Mouse (Mus musculus) c-Kit-negative CD71-positive TER-119-positive erythroid progenitor cells, embryonic 14.5 days (primary cell): Measurements from ENCODE around the gene Slc45a3.

Experiments
- DNase-seq: peaks from one replicate; pipeline ENCODE4 v3.0.0-alpha.2; 2013; ENCODE audit warnings: low read depth, low spot score

Gene Slc45a3

DNA sequence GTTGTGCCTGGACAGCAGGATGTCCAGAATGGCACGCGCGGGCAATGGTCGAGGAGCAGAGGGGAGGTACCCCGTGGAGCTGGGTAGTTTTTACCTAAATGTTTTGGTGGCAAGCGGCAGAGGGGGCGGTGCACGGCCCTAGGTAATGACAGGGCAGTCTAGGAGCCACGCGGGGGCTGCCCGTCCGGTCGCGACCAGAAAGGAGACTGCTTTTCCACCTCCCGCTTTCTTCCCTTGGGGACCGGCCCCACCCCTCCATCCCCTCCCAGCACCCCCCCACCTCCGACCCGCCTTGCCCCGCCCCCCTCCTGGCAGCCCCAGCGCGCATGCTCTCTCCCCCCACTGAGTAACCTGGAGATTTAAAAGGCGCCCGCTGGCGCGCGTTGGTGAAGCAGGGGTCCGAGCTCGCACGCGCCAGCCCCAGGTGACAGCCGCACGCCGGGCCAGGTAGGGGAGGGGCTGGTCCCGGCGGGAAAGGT is at the start of gene Slc45a3:
Gene Slc45a3 (plus strand): TSS at position 362 of the 479 bp plus-strand sequence.
- DNase-seq, result no peak

DNA sequence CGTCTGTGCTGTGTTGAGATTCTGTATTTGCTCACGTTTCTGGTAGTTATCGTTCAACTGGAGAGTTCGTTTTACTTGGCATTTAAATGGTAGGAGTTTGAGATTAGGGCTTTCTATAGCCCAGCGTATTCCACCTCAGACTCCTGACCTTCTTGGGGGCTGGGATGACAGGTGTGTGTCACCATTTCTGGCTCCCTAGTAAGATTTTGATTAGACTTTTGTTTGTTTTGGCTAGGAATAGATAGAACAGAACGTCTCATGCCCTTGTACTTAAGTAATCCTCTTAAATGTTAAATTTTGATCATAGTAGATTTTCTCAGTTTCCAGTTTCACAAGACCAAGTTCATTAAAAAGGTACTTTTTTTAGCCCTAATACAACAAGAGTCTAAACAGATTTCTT is 45.1 kb upstream of the Slc45a3 start:
- no peak for DNase-seq

DNA sequence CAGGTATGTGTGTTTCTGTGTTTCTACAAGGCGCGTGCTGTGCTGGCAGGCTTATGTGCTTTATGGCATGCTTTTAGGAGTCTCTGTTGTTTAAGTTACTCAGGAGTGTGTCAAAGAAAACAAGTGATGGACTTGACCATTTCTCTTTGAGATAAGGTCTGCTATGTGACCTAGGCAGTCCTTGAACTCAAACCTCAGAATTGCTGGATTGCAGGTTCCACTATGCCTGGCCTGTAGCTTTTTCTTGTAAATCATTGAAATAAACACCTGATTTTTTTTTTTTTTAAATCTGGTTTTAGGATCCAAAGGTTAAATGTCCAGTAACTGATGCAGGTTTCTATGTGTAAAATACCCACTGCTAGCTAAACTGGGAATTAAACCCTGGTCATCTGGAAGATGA is 43.7 kb upstream of the Slc45a3 start:
- DNase-seq, result no peak

DNA sequence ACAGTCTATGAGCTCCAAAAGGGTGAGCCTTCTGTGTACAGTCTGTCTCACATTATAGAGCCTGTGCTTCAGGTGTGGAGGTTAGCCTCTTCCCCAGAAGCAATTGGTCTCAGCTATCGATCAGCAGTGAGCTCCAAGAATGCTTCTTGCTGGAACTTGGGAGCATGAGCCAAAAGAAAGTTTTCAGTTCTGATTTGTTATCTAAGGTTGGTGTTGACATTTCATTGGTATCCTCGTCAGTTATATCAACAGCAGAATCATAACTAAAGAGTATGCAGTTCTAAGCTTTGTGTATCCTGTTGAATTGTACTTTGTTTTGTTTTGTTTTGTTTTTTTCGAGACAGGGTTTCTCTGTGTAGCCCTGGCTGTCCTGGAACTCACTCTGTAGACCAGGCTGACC is 40.7 kb upstream of the Slc45a3 start:
- DNase-seq, result no peak

DNA sequence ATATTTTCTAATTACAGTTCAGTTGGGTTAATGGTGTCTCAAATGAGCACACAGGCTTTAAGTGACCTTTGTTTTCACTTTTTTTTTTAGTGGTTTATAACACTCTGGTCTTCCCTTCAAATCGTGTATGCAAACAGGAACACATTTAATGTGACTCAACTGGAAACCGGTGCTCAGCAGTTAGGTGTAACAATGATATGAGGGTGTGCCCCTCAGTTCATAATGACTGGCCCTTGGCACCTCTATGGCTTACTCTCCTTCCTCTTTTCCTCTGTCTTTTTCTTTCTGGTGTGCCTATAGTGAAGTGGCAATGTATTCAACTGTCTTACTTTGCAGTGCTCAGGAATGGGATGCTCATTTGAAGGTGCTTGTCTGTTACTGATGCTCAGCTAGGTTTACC is 29.3 kb upstream of the Slc45a3 start:
- DNase-seq, result no peak

DNA sequence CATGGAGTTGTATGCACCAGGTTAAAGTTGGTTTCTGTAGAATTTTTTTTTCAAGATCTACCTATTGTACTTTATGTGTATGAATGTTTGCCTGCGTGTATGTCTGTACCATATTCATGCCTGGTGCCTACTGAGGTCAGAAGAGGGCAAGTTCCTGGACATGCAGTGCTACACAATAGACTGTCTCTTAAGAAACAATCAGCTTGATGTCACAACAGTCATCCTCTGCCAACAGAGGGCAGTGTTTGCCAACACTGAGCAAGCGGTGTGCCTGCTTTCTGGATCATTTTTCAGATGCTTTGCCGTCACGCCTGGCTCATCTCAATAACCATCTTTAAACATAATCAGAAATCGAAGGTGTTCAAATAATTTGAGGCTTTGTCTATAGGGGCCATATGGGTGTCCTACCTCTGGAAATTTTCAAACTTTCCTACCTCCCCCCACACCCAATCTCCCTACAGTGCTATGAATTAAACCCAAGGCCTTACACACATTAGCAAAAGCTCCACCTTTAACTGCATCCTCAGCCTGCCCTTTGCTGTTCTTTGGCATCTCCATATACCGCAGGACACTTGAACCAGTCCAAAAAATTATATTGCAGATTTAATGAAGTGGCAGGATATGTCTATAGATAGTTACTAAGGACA is 25.0 kb upstream of the Slc45a3 start:
- no peak for DNase-seq

DNA sequence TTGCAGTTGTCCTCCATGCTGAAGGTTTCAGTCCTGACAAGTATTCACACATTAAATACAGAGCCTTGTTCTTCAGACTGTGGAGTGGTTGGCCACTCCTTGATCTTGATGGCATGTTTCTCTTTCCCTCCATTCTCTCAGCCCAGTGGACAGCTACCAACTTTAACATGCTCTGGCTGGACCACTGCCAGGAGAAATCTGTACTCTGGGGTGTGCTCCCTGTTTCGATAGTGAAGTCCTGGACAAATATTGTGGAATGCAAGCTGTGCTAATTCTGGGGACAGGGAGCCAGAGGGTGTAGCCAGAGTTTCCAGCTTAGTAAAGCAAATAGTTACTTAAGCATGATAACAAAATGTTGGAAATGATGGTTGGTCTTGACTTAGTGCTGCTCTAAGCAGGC is 24.0 kb upstream of the Slc45a3 start:
- DNase-seq, result no peak

DNA sequence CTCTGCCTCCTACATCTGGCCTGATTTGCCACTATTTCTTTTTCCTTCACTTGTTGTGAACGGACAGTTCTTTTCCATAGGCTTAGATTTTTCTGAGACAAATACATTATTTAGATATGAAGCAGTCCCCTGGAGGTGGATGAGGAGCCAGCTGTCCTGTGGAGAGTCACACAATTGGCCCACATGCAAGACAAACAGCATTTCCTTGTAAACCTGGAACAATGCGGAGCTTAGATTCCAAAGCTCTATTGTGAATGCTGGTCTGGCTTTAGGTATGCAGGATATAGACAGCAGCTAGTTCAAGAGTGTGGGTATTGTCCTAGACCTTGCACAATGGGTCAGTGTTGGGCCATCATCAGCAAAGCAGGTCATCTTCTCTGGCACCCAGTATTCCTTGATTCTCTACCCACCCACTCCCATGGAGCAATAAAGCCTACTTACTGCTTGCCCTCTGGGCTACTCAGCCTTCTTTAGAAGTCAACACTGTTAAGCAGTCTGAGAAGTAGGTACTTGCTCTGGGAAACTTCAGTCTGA is 22.0 kb upstream of the Slc45a3 start:
- DNase-seq, result no peak

DNA sequence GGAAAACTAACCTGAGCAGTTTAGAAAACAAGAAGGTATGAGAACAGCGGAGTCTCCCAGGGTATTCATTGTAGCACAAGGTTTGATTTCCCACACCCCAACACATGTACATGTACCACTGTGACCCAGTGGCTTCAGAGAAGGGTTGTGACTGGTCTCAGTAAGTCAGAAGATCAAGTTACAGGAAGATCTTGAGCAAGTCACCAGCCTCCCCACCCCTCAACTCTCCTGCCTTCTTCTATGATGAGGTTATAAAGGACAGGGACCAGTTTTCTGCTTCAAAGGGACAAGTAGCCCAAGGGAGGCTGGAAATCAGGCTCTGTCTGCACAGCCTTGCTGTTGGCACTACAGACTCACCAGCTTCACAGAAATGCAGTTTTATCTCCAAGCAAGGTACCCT is 21.3 kb upstream of the Slc45a3 start:
- no peak for DNase-seq

DNA sequence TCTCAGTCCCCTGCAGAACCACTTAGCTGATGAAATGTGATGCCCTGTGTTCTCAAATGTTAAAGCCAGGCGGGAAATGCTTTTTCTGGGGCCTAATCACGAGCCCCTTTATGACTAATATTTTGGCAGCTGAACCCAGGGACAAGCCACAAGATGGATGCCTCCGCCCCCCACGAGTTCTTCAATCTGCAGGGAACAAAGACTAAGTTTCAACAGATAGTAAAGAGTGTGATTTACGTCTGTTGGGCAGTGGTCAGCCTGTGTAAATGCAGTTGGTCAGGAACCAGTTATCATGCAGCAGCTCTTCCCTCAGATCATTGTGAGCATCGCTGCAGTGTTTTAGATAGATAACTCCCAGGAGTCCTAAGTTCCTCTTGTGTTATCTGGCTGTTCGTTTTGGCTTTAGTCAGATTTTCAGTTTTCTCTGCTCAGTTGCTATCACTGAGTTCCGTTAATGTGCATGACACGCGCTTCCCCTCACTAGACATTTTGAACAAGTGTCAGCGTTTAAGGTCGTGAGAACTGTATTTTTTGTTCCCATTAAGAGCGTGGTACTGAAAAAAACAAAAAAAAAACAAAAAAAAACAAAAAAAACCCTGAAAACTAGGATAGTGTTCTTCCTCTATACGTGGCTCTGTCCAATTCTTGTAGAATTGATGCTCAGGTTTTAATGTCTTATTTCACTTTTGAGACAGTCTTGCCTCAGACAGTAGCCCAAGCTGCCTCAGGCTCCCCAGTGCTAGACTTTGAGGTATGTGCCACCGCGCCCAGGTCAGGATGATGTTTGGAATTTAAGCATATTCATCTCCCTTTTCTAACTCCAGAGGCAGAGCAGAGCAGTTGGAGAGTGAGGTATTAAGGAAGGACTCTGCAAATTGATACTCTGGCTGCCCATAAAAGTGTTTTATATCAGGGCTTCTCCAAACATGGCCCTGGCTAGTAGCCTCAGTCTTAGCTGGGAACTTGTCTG is 19.9 kb upstream of the Slc45a3 start:
- no peak for DNase-seq

DNA sequence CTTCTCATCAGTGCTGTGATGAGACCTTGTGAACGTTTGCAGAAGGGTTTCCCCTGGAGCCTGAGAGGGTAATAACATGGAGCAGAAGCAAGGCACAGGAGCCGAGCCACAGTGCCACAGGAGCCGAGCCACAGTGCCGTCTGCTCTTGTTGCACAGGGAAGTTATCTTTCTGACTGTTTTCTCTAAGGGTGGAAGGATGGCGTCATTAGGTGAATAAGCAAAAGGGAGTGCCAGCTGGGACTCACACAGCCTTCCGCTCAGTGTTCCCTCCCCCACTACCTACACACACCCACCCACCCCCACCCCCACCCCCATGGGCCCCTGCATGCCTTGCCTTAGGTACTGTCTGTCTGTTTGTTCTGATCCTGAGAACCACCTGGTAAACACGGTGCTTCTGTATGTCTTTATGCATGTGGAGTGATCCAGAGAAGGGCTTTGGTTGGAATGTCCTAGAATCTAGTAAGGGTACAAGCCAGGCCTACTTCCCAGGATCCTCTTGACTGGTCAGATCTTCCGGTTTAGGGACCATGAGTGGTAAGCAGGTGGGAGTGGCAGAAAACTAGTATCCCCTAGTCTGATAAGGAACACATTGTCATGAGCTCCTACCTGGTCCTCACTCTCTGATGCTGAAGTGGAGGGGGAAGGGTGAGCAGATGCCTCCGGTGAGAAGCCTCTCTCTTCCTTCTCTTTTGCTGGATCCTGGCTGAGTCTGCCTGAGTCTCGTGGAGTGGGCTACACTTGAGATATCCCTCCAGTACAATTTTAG is 16.9 kb upstream of the Slc45a3 start:
- no peak for DNase-seq

DNA sequence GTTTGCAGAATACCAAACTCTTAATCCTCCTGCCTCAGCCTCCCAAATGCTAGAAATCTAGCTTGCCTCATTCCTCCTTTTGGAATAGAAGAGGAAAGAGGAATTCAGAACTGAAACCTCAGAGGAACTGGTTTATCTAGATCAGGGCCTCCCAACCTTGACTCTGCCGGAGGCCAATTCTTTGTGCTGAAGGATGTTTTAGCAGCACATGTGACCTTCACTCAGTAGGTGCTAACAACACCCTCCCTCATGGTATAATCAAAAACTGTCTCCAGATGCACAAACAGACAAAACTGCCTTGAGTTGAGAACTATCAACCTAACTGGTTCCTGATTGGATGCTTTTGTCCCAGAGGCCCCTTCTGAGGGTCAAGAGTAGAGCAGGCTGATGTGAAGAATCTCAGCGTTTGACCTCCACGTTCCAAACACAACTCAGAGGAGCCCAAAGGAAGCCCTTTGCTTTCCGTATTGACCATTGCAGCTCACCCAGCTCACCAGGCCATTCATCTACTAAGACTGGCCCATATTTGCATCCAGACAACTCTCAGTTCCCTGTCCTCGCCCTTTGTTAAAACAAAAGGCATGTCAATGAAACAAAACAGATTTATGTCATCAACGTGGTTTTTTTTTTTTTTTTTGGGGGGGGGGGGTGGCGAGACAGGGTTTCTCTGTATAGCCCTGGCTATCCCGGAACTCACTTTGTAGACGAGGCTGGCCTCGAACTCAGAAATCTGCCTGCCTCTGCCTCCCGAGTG is 16.1 kb upstream of the Slc45a3 start:
- no peak for DNase-seq

DNA sequence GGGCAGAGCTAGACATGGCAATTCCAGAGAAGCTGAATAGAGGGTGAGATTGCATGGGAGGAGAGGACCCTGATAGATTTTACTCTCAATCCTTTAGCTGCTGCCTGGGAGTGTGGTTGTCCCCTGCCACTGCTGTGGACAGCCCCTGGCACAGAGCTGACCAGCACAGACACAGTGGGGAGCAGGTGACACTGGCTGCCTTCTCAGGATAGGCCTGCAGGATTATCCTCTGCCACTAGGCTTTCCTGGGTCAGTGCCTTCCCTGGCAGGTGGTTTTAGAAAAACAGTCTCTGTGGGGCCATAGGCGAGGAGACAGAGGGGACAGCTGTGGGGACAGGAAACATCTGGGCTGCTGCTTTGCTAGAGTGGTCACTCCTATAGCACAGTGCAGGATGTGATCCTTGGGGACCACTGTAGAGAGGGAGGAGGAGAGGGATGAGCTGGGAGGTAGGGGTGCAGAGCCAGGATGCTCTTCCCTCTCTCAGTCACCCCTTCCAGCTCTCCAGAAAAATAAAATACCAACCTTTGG is 14.7 kb upstream of the Slc45a3 start:
- no peak for DNase-seq

DNA sequence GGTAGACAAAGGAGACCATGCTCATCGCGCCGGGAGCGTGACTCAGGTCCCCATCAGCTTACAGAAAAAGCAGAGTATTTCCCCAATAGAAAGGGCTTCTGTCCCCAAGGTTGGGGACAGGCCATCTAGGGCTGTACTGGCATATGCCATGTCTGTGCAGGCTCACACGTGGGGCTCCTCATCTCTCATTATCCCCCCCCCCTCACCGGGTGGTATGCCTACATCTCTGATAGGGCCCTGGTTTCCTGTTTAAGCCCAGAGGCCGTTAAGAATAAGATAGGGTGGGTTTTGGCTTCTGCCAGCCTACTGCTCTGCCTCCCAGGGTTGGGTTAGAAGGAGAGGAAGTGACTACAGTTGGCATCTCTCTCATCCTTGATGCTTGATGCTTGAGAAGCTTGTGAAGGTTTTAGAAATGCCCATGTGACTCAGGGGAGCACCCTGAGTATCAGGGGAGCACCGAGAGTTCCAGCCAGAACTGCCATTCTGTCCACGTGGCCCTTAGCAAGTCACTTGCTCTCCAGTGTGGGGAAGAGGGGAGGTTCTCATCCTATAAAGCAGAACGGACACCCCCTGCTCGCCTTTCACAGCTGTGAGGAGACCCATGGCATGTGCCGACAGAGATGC is 8.4 kb upstream of the Slc45a3 start:
- no peak for DNase-seq

DNA sequence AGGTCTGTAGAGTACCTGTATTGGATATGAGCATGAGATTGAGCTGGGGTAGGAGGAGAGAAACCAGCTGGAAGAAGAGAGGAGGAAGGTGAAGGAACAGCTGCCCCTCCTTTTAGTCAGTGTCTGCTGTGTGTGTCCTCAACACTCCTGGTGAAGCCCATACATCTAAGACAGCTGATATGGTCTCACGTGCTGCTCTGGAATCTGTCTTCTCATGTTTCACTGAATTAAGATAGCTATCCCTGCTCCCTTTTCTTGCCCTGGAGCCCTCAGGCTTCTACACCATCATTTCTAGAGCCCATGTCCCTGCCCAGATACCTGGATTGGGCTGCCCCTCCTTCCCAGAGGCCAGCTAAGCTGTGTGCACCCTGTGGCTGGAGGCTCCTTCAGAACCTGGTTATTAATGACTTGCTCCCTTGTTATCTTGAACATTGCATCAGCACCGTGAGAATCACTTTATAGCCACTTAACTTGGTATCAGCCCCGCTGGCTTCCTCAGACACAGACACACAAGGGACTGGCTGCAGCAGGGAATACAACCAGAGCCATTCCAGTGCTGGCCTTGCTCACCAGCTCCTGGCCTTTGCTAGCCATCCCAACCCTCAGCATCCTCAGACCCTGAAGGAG is 7.5 kb upstream of the Slc45a3 start:
- no peak for DNase-seq

DNA sequence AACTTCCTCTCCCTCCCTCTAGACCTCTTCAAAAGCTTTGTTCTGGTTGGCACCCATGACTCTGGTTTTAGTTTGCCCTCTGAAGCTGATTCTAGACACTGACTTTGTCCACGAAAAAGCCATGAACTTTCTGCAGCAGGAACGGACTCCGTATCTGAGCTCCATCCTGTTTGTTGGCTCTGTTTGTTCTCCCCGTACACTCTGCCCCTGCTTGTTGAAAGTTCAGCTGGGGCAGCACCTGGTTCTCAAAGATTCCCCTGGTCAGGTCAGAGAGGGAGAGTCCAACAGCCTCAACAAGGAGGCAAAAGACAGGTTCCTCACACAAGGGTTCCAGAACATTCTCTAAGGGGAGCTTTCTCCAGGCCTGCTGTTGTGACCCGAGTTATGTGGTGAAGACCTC is 5.4 kb upstream of the Slc45a3 start:
- no peak for DNase-seq

DNA sequence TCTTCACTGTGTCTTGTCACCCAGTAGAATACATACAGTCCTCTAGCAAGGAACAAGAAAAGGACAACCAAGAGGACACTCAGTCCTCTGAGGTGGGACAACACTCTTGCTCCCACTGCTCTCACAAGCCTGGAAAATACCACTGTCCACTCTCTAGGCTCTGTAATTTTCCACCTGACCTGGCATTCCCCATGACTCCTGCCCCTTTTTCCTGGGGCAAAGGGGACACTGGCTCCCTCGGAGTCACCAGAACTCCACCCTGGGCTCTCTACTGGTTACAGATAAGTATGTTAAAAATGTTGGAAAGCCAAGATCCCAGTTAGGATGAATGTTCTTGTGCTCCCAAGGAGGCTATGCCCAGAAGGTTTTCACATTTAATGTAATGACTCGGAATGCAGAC is 1.8 kb upstream of the Slc45a3 start:
- no peak for DNase-seq

DNA sequence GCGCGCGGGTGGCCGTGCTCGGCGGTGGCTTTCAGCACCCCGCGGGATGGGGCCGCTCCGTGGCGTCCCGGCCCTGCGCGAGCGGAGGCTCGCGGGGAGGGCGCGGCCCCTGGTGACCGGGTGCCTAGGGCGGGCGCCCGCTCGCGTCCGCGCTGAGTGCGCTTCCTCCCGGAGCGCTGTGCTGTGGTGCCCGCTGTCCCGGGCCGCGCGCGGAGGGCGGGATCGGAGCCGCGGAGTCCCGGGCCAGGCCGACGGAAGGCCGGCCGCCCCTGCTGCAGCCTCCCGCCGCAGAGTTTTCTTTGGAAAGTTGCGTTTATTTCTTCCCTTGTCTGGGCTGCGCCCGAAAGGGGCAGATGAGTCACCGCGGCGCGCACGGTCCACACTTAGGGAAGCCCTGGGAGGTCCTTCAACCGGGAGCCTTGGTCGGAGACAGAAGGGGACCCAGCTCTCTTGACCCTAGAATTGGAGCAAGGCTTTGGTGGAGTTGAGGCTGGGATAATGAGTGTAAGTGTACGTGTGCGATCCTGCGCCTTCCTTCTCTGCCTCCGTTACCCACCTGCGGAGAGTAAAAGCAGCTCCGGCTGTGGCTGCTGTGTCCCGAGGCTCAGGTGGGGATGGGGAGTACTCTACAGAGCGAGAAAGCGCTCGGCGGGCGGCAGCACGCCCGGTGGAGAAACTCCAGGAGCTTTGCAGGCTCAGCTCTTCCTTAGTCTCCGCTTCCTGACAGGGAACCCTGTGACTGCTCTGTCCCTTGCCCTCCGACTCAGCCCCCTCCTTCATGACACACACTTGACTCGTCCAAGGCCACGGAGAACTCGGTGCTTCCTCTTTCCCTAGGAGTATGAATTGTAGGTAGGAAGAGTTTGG is 551 bp downstream of the Slc45a3 start:
- no peak for DNase-seq

DNA sequence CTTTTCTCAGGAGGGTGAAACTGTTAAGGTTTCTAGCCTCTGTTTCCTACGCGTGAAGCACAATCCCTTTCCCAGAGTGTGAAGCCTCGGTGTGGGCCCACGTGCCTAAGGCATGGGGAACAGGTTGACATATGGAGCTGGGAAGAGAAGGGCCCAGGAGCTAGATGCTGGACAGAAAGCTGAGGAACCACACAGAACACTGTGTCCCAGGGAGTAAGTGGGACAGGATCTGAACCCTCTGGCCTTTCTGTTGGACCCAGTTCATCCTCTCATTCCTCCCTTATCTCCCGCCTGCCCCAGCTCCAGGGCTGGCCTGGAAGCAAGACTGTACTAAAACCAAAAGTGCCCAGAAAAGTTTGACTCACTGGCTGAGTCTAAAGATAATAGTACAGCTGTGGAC is 1.3 kb downstream of the Slc45a3 start:
- DNase-seq, result no peak
